Mouse (Mus musculus): ENCODE measurements around the gene Nxpe2. TPM values are rescaled to one million over a fixed set of nuclear protein-coding genes. Genes with fewer than 3 reads are reported as not detected.

The Nxpe2 gene
- 1 to 10 TPM; 1.1 to 2.6 (median 1.8) TPM for total RNA-seq (2022)

DNA sequence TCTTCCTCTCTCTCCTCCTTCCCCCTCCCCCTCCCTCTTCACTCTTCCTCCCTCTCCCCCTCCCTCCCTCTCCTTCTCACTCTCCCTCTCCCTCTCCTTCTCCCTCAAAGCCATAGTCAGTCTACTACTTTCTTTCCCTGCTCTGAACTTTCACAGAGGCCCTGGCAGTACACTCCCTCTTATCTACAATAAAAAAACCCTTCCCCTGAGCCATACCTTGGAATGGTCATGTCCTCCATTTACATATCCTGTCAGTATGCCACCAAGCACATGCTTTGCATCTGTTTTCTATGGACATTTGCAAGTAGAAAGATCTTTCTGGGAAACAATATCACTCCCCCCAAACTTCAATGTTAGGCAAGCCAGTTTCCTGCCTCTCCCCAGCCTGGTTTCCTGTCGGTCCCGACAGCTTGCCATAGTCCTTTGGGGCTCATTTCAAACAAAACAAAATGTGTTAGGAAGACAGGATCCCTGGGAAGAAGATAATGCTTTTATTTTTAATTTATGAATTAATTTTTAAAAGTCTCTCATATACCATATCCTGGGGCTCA, at the start of gene Nxpe2:
Gene Nxpe2 (minus strand): TSS at position 307 of the 551 bp plus-strand sequence.
- peak; percentile 57 for DNase-seq (ENCODE audit: low spot score)

DNA sequence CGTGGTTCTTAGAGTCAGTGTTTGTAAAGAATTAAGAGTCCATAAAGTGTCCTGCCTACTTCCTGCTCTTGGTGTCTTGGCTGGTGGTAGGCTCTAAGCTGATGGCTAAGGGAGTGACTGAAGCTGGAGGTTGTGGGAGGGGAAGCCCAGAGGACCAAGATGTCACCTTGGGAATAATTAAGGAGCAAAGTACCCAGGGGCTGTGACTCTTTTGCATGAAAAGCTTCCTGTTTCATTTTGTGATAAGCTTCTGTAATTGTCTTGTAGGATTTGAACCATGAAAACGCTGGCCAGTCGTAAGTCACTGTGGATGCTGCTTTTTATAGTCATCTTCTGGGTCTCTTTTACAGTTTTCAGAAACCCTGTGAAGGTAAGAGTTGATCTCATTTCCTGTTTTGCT, 36.7 kb upstream of the Nxpe2 start:
- DNase-seq (ENCODE audit: low spot score), result no peak

- DNase-seq (ENCODE audit: low spot score), result no peak
Measured at GRCm38 (mm10) chr9:48388451-48388850, 35.2 kb upstream of the Nxpe2 start.

GRCm38 (mm10) chr9:48374357-48374756, 21.1 kb upstream of the Nxpe2 start:
- no peak for DNase-seq (ENCODE audit: low spot score)

- DNase-seq (ENCODE audit: low spot score), result no peak
Measured at GRCm38 (mm10) chr9:48373232-48373878, 20.1 kb upstream of the Nxpe2 start.

DNA sequence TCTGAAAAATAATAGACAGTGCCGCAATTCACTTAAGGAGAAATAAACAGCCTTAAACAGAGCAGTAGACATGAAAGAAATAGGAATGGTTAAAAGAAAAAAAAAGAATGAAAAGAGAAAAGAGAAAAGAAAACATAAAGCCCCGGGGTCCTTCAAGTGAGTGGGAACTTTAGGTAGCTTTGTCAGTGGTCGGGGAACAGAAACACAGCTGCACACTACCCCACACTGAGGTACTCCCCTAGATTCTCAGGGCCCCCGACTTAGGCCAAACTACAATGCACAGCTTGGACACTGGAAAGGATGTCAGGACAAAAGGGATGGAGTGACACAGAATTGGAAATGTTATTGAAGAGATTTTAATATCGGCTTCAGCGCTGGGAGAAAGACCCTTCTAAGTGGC, 9.5 kb upstream of the Nxpe2 start:
- DNase-seq (ENCODE audit: low spot score), result no peak

DNA sequence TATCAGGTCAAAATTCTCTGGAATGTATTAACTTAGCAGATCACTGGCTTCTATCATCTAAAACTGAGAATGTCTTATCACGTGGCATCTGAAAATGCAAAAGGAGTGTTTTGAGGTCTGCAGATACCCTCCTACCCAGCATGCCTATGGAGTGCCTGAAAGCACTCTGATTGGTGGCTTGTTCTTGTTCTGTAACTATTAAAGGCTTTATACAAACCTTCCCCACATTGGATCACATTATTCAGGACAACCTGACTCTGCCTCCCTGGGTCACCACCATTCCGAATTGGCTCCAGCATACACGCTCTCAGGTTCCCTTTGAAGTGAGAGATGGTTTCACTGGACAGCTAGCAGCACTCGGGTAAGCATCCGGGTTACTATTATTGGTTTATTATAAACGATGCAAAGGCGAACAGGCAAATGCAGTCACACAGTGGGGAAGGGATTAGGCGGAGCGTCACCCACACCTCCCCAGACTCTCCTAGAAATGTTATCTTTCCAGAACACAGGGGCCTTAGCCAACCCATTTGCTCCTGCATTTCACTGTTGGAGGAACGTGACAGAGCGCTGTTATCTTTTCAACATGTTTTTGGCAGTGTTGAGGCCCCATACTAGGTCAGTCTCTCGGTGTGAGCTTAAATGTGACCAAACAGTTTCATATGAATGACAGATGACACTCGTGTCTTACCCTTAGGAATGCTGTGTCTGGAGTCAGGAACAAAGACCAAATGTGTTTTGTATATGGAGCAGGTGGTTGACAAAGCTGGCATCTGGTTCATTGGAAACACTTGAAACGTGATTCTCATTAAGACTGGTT, 8.8 kb upstream of the Nxpe2 start:
- DNase-seq (ENCODE audit: low spot score), result no peak

DNA sequence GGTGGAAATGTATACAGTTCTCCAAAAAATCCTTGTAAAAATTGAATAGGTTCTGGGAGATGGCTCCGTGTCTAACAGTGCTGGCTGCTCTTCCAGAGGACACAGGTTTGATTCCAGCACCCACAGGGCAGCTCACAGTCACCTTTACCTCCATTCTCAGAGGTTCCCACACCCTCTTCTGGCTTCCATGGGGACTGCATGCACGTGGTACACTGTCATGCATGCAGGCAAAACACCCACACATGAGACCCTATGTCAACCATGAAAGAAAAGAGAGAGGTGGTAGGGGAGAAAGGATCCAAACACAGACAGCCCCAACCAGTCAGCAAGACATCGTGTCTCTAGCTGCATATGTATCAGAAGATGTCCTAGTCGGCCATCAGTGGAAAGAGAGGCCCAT, 7.6 kb upstream of the Nxpe2 start:
- DNase-seq (ENCODE audit: low spot score), result no peak

- DNase-seq (ENCODE audit: low spot score), result no peak
Measured at GRCm38 (mm10) chr9:48357097-48357496, 3.8 kb upstream of the Nxpe2 start.

DNA sequence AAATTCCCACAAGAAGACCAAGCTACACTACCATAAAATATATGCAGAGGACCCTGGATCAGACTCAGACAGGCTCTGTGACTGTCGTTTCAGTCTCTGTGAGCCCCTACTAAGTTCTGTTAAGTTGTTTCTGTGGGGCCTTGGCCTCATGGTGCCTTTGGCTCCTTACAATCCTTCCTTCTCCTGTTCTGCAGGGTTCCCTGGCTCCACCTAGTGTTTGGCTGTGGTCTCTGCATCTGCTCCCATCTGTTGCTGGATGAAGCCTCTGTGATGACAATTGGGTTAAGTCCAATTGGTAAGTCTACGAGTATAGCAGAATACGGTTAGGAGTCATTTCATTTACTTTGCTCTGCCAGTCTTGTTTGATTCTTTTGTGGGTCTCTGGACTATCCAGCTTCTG, 1.5 kb upstream of the Nxpe2 start:
- DNase-seq (ENCODE audit: low spot score), result peak; percentile 87

GRCm38 (mm10) chr9:48354122-48354521, 868 bp upstream of the Nxpe2 start:
- no peak for DNase-seq (ENCODE audit: low spot score)

DNA sequence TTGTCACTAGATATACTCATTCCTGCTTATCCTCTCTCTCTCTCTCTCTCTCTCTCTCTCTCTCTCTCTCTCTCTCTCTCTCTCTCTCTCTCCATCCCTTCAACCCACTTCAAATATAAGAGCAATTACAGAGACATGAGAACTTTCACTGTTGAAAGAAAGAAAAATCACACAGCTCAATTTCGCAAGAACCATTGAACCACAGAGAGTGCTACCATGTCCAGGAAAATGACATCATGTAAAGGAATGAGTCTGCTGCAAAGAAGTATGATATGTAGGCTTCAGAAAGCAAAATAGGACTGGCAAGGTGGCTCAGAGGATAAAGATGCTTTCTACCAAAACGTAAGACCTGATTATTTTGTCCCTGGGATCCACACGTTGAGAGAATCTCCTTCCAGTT, 7.4 kb downstream of the Nxpe2 start:
- DNase-seq (ENCODE audit: low spot score), result no peak

- no peak for DNase-seq (ENCODE audit: low spot score)
Measured at GRCm38 (mm10) chr9:48345456-48345855, 7.8 kb downstream of the Nxpe2 start.

DNA sequence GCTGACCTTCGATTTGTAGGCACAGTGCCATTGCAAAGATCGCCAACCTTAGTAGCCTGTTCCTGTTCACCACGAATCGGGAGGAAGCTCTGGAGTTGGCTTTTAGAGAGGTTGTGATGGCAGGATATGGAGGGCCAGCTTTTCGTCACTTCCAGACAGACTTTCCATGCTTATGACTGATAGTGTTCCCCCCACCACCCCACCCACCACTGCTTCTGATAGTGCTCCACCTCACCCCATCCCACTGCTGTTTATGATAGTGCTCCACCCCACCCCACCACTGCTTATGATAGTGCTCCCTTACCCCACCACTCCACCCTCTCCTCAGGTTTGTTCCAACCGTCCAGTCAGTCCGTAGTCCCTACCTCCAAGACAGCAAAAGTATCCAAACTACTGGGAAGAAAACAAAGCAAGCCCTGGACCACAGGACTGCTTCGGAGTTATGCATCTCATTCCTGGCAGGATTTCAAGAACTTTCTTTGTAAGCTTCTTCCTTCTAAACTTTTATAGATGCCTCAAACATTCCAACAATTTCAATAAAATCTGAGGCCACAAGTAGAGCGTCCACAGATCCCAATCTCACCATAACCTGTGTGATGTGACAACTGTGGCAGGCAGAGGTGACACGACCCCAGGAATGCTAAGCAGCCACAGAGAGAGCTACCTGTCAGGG, 12.4 kb downstream of the Nxpe2 start:
- DNase-seq (ENCODE audit: low spot score), result no peak

DNA sequence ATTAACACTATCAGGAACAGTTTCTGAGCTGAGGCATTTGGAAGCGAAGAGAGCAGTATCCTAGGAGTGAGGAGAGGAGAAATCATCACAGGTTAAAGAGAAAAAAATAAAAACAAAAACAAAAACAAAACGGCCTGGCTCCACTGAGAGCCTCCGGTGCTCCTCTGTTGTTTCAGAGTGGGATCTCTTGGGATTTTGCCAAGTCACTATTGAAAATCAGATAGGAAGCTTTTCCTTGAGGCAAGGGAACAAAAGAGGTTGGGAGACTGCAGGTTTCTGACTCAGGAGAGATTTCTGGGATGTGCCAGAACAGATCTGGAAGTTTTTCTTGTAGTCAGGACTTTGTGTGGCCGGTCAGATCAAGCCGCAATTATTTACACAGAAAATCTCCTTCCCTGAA, 13.7 kb downstream of the Nxpe2 start:
- peak; percentile 55 for DNase-seq (ENCODE audit: low spot score)

- no peak for DNase-seq (ENCODE audit: low spot score)
Measured at GRCm38 (mm10) chr9:48338783-48339455, 14.3 kb downstream of the Nxpe2 start.

DNA sequence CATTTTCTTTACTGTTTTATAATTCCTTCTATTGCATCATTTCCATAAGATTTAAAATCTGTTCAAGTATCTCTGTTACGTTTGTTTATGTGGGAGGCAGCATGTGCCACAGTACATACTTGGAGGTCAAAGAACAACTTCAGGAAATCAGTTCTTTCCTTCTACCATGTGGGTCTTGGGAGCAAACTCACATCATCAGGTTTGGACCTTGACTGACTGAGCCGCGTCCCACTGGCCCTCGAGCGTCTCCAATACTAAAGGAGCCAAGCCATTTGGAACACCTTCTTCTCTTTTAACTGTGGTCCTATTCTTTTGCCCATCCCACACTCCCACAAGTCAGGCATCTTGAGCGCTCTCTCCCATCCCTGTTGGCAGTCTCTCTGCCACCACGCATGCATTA, 23.7 kb downstream of the Nxpe2 start:
- no peak for DNase-seq (ENCODE audit: low spot score)

- DNase-seq (ENCODE audit: low spot score), result peak; percentile 58
Measured at GRCm38 (mm10) chr9:48326338-48326737, 26.9 kb downstream of the Nxpe2 start.

GRCm38 (mm10) chr9:48315825-48316224, 37.4 kb downstream of the Nxpe2 start:
- no peak for DNase-seq (ENCODE audit: low spot score)

GRCm38 (mm10) chr9:48314194-48314593, 39.1 kb downstream of the Nxpe2 start:
- DNase-seq (ENCODE audit: low spot score), result peak; percentile 67

DNA sequence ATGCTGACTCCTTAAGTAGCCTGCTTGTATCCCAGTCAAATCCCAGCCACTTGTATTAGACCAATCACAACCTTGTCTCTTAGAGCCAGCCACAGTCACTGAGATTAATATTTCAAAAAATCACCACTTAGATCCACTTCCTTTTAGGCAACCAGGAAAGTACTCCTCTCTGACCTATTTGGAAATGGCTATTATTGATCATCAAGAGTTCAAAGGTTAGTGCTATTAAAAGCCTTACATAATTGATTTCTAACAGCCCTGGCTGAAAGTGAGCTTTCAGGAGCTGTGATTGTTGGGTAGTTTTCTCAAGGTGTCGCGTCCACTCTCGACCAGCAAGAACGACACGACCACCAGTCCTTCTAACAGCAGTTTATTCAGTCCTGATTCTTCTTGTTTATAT, 42.0 kb downstream of the Nxpe2 start:
- no peak for DNase-seq (ENCODE audit: low spot score)

DNA sequence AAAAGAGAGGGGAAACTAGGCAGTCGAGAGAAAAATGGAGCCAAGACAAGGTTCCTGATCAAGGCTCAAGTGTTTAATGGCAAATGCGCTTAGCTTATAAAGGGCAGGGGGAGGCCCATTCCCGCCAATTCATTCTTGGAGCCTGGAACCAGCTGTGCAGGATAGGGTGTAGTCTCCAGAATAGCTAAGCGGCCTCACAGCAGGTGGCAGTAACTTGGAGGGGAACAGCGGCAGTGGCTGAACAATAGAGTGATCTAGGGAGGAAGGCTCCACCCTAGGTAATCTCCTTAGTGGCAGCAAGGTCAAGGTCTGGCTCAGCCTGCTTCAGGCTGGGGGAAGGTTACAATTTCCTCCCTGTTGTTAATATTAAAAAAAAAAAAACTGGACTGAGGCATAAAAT, 49.7 kb downstream of the Nxpe2 start:
- DNase-seq (ENCODE audit: low spot score), result peak; percentile 70
